Mouse (Mus musculus): ENCODE measurements at regions not wholly inside any gene's neighbourhood (a gene's known extent, or its start where the extent isn't known, plus 50 kb on each side); places are given as distances from the start of the nearest gene placed in this dataset.

- Histone ChIP-seq H3K9me3 (ENCODE audit: control insufficient read depth, low read length) (no peaks in the 10 kb centered on the region), H3K27me3 (replicated peaks; ENCODE audit: control insufficient read depth, insufficient read depth, low read length) (no peaks in the 10 kb centered on the region)
- no peak for ATAC-seq
These were observed 78.3 kb upstream of the Tet2 start for GRCm38 (mm10) chr3:133623201-133623744.

GRCm38 (mm10) chr3:133624079-133624875 is 79.3 kb upstream of the Tet2 start:
- Histone ChIP-seq H3K36me3 (ENCODE audit: control insufficient read depth, insufficient read depth, low read length) (no peaks in the 10 kb centered on the region), H3K27ac (ENCODE audit: low read depth, low read length) (no peak overlapping the region), H3K27me3 (replicated peaks; ENCODE audit: control insufficient read depth, insufficient read depth, low read length) (no peaks in the 10 kb centered on the region), H3K4me3 (ENCODE audit: low read length) (no peak overlapping the region), H3K4me2 (ENCODE audit: low read length) (no peak overlapping the region), H3K9me3 (ENCODE audit: control insufficient read depth, low read length) (no peaks in the 10 kb centered on the region), H3K4me1 (ENCODE audit: control insufficient read depth, insufficient read depth, low read depth, low read length) (no peaks in the 10 kb centered on the region), H3K9ac (ENCODE audit: low read depth, low read length) (no peak overlapping the region)
- no peak for ATAC-seq
- 73% methylated on average over 3 of the region's 3 CpGs for WGBS

More at GRCm38 (mm10) chr3:133623201-133623744, 78.3 kb upstream of the Tet2 start:
- Histone ChIP-seq H3K27ac (ENCODE audit: low read depth, low read length) (no peak overlapping the region), H3K9ac (ENCODE audit: low read depth, low read length) (no peak overlapping the region), H3K4me2 (ENCODE audit: low read length) (no peak overlapping the region), H3K4me3 (ENCODE audit: low read length) (no peak overlapping the region), H3K36me3 (ENCODE audit: control insufficient read depth, insufficient read depth, low read length) (no peaks in the 10 kb centered on the region), H3K4me1 (ENCODE audit: control insufficient read depth, insufficient read depth, low read depth, low read length) (no peaks in the 10 kb centered on the region)
- WGBS, result 60% methylated on average over 9 of the region's 9 CpGs

- ATAC-seq, result no peak
- no peak overlapping the region for H3K4me2 ChIP-seq (ENCODE audit: low read length)
- H3K27ac ChIP-seq (ENCODE audit: low read depth, low read length), result no peak overlapping the region
- no peaks in the 10 kb centered on the region for H3K4me1 ChIP-seq (ENCODE audit: control insufficient read depth, insufficient read depth, low read depth, low read length)
- no peak overlapping the region for H3K9ac ChIP-seq (ENCODE audit: low read depth, low read length)
- H3K36me3 ChIP-seq (ENCODE audit: control insufficient read depth, insufficient read depth, low read length), result no peaks in the 10 kb centered on the region
- WGBS, result 94% methylated on average over 3 of the region's 3 CpGs
- H3K9me3 ChIP-seq (ENCODE audit: control insufficient read depth, low read length), result no peaks in the 10 kb centered on the region
- no peaks in the 10 kb centered on the region for H3K27me3 ChIP-seq (replicated peaks; ENCODE audit: control insufficient read depth, insufficient read depth, low read length)
- no peak overlapping the region for H3K4me3 ChIP-seq (ENCODE audit: low read length)
These were observed 80.1 kb upstream of the Tet2 start for GRCm38 (mm10) chr3:133625046-133625445.

GRCm38 (mm10) chr3:133626442-133626841 is 81.5 kb upstream of the Tet2 start:
- H3K4me2 ChIP-seq (ENCODE audit: low read length), result no peak overlapping the region
- WGBS, result 73% methylated on average over 1 of the region's 1 CpGs
- H3K4me1 ChIP-seq (ENCODE audit: control insufficient read depth, insufficient read depth, low read depth, low read length), result no peaks in the 10 kb centered on the region
- no peak overlapping the region for H3K4me3 ChIP-seq (ENCODE audit: low read length)
- H3K9me3 ChIP-seq (ENCODE audit: control insufficient read depth, low read length), result no peaks in the 10 kb centered on the region
- ATAC-seq, result no peak
- no peaks in the 10 kb centered on the region for H3K36me3 ChIP-seq (ENCODE audit: control insufficient read depth, insufficient read depth, low read length)
- no peaks in the 10 kb centered on the region for H3K27me3 ChIP-seq (replicated peaks; ENCODE audit: control insufficient read depth, insufficient read depth, low read length)
- no peak overlapping the region for H3K9ac ChIP-seq (ENCODE audit: low read depth, low read length)
- H3K27ac ChIP-seq (ENCODE audit: low read depth, low read length), result no peak overlapping the region

- Histone ChIP-seq H3K4me1 (ENCODE audit: control insufficient read depth, insufficient read depth, low read depth, low read length) (no peaks in the 10 kb centered on the region), H3K4me2 (ENCODE audit: low read length) (no peak overlapping the region), H3K9ac (ENCODE audit: low read depth, low read length) (no peak overlapping the region), H3K27ac (ENCODE audit: low read depth, low read length) (no peak overlapping the region), H3K4me3 (ENCODE audit: low read length) (no peak overlapping the region), H3K9me3 (ENCODE audit: control insufficient read depth, low read length) (no peaks in the 10 kb centered on the region), H3K27me3 (replicated peaks; ENCODE audit: control insufficient read depth, insufficient read depth, low read length) (no peaks in the 10 kb centered on the region), H3K36me3 (ENCODE audit: control insufficient read depth, insufficient read depth, low read length) (no peaks in the 10 kb centered on the region)
- WGBS, result 83% methylated on average over 3 of the region's 3 CpGs
- no peak for ATAC-seq
These were observed 82.3 kb upstream of the Tet2 start for GRCm38 (mm10) chr3:133627116-133627844.

- no peaks in the 10 kb centered on the region for H3K4me1 ChIP-seq (ENCODE audit: control insufficient read depth, insufficient read depth, low read depth, low read length)
- no peak overlapping the region for H3K4me2 ChIP-seq (ENCODE audit: low read length)
- H3K9ac ChIP-seq (ENCODE audit: low read depth, low read length), result no peak overlapping the region
- no peaks in the 10 kb centered on the region for H3K9me3 ChIP-seq (ENCODE audit: control insufficient read depth, low read length)
- no peak overlapping the region for H3K4me3 ChIP-seq (ENCODE audit: low read length)
- H3K27me3 ChIP-seq (replicated peaks; ENCODE audit: control insufficient read depth, insufficient read depth, low read length), result no peaks in the 10 kb centered on the region
- H3K36me3 ChIP-seq (ENCODE audit: control insufficient read depth, insufficient read depth, low read length), result no peaks in the 10 kb centered on the region
- 90% methylated on average over 5 of the region's 5 CpGs for WGBS
- H3K27ac ChIP-seq (ENCODE audit: low read depth, low read length), result no peak overlapping the region
- no peak for ATAC-seq
These were observed 89.4 kb upstream of the Tet2 start for GRCm38 (mm10) chr3:133634306-133634705.

GRCm38 (mm10) chr3:133645604-133646003 is 100.7 kb upstream of the Tet2 start:
- H3K27me3 ChIP-seq (replicated peaks; ENCODE audit: control insufficient read depth, insufficient read depth, low read length), result no peaks in the 10 kb centered on the region
- H3K9ac ChIP-seq (ENCODE audit: low read depth, low read length), result no peak overlapping the region
- H3K4me3 ChIP-seq (ENCODE audit: low read length), result no peak overlapping the region
- no peaks in the 10 kb centered on the region for H3K36me3 ChIP-seq (ENCODE audit: control insufficient read depth, insufficient read depth, low read length)
- no peak overlapping the region for H3K27ac ChIP-seq (ENCODE audit: low read depth, low read length)
- no peak overlapping the region for H3K4me2 ChIP-seq (ENCODE audit: low read length)
- 100% methylated on average over 1 of the region's 1 CpGs for WGBS
- no peak for ATAC-seq
- H3K9me3 ChIP-seq (ENCODE audit: control insufficient read depth, low read length), result no peaks in the 10 kb centered on the region
- no peaks in the 10 kb centered on the region for H3K4me1 ChIP-seq (ENCODE audit: control insufficient read depth, insufficient read depth, low read depth, low read length)

GRCm38 (mm10) chr3:133646449-133647059 is 101.6 kb upstream of the Tet2 start:
- no peak overlapping the region for H3K4me3 ChIP-seq (ENCODE audit: low read length)
- ATAC-seq, result peak; percentile 80
- H3K9me3 ChIP-seq (ENCODE audit: control insufficient read depth, low read length), result no peaks in the 10 kb centered on the region
- H3K4me1 ChIP-seq (ENCODE audit: control insufficient read depth, insufficient read depth, low read depth, low read length), result no peaks in the 10 kb centered on the region
- WGBS, result 39% methylated on average over 7 of the region's 7 CpGs
- H3K9ac ChIP-seq (ENCODE audit: low read depth, low read length), result no peak overlapping the region
- H3K4me2 ChIP-seq (ENCODE audit: low read length), result peak overlapping the region; percentile 44
- no peak overlapping the region for H3K27ac ChIP-seq (ENCODE audit: low read depth, low read length)
- no peaks in the 10 kb centered on the region for H3K27me3 ChIP-seq (replicated peaks; ENCODE audit: control insufficient read depth, insufficient read depth, low read length)
- no peaks in the 10 kb centered on the region for H3K36me3 ChIP-seq (ENCODE audit: control insufficient read depth, insufficient read depth, low read length)

GRCm38 (mm10) chr3:133650025-133650424 is 105.1 kb upstream of the Tet2 start:
- no peak overlapping the region for H3K4me3 ChIP-seq (ENCODE audit: low read length)
- no peak overlapping the region for H3K27ac ChIP-seq (ENCODE audit: low read depth, low read length)
- H3K9ac ChIP-seq (ENCODE audit: low read depth, low read length), result no peak overlapping the region
- no peaks in the 10 kb centered on the region for H3K9me3 ChIP-seq (ENCODE audit: control insufficient read depth, low read length)
- no peaks in the 10 kb centered on the region for H3K36me3 ChIP-seq (ENCODE audit: control insufficient read depth, insufficient read depth, low read length)
- no peak overlapping the region for H3K4me2 ChIP-seq (ENCODE audit: low read length)
- no peaks in the 10 kb centered on the region for H3K27me3 ChIP-seq (replicated peaks; ENCODE audit: control insufficient read depth, insufficient read depth, low read length)
- H3K4me1 ChIP-seq (ENCODE audit: control insufficient read depth, insufficient read depth, low read depth, low read length), result no peaks in the 10 kb centered on the region
- ATAC-seq, result no peak

Data from hindbrain, embryonic 16.5 days (tissue).